Mouse (Mus musculus) midbrain, embryonic 16.5 days (tissue): ENCODE results near the gene Slc3a1. TPM values are rescaled to one million over a fixed set of nuclear protein-coding genes. Genes with fewer than 3 reads are reported as not detected.

ENCODE experiments used
- ATAC-seq: fragments of 200-750 bp; cut with Nextera tagmentation; 2 replicates; pipeline ENCODE4 v1.8.0; 2017; ENCODE audit warnings: moderate TSS enrichment
- H3K27ac ChIP-seq: fragments of 300-500 bp; sonication (generic); 2 replicates; pipeline ENCODE4 v1.5.1; 2014; ENCODE audit warnings: mild to moderate bottlenecking, low read length, mixed read lengths
- H3K27me3 ChIP-seq: fragments of 300-500 bp; sonication (generic); 2 replicates; pipeline ENCODE4 v1.6.1; 2014; ENCODE audit warnings: low read depth, low read length, mixed read lengths; ENCODE audit not compliant: control insufficient read depth, insufficient read depth
- H3K36me3 ChIP-seq: fragments of 300-500 bp; sonication (generic); 2 replicates; pipeline ENCODE4 v1.6.1; 2014; ENCODE audit warnings: mild to moderate bottlenecking, low read length, moderate library complexity, mixed read lengths; ENCODE audit not compliant: control insufficient read depth, insufficient read depth
- H3K4me1 ChIP-seq: fragments of 300-500 bp; sonication (generic); 2 replicates; pipeline ENCODE4 v1.6.1; 2014; ENCODE audit warnings: mild to moderate bottlenecking, low read length, mixed read lengths; ENCODE audit not compliant: control insufficient read depth, insufficient read depth
- H3K4me2 ChIP-seq: fragments of 300-500 bp; sonication (generic); 2 replicates; pipeline ENCODE4 v1.6.1; 2014; ENCODE audit warnings: mild to moderate bottlenecking, low read length, mixed read lengths
- H3K4me3 ChIP-seq: fragments of 300-500 bp; sonication (generic); 2 replicates; pipeline ENCODE4 v1.5.1; 2014; ENCODE audit warnings: low read depth, mild to moderate bottlenecking, low read length, moderate library complexity, mixed read lengths
- H3K9ac ChIP-seq: fragments of 300-500 bp; sonication (generic); 2 replicates; pipeline ENCODE4 v1.6.1; 2014; ENCODE audit warnings: low read depth, low read length, mixed read lengths
- H3K9me3 ChIP-seq: fragments of 300-500 bp; sonication (generic); replicated peaks from 2 replicates; pipeline ENCODE4 v1.6.1; 2014; ENCODE audit warnings: mild to moderate bottlenecking, low read length, mixed read lengths; ENCODE audit not compliant: control insufficient read depth, poor library complexity, severe bottlenecking
- WGBS: fragments of 180-500 bp; shearing (Covaris S2); extraction: QIAGEN DNeasy Blood & Tissue Kit; methylation state at CpG from one replicate; pipeline ENCODE4 v1.1.7; 2014; 5-methylcytosine and 5-hydroxymethylcytosine counted together
- polyA plus RNA-seq: library from polyadenylated mRNA; unstranded; fragments of >200 nt; fragmentation: Nextera tagmentation; extraction: Ambion mirVana; gene quantifications from 2 replicates; pipeline ENCODE4 v1.2.1, GENCODE M21; 2015

The Slc3a1 gene
- polyA plus RNA-seq, 1 experiment from 2014 or later, result 0.20 TPM

- no peak for ATAC-seq
- H3K4me1 ChIP-seq, result no peaks in the 10 kb centered on the region
- WGBS, result 94% methylated on average over 3 of the region's 3 CpGs
- H3K36me3 ChIP-seq, result peaks cover 23% of the 10 kb centered on the region
- no peak overlapping the region for H3K9ac ChIP-seq
- H3K27ac ChIP-seq, result no peak overlapping the region
- H3K4me2 ChIP-seq, result no peak overlapping the region
- no peak overlapping the region for H3K4me3 ChIP-seq
- H3K27me3 ChIP-seq, result no peaks in the 10 kb centered on the region
- peaks cover 7% of the 10 kb centered on the region for H3K9me3 ChIP-seq
Observed at GRCm38 (mm10) chr17:85100232-85100631, 72.1 kb downstream of the Slc3a1 start.

GRCm38 (mm10) chr17:85101751-85102150, 73.6 kb downstream of the Slc3a1 start:
- ATAC-seq, result no peak
- no peaks in the 10 kb centered on the region for H3K27me3 ChIP-seq
- no peaks in the 10 kb centered on the region for H3K4me1 ChIP-seq
- 58% methylated on average over 7 of the region's 7 CpGs for WGBS
- peaks cover 7% of the 10 kb centered on the region for H3K9me3 ChIP-seq
- no peak overlapping the region for H3K27ac ChIP-seq
- no peak overlapping the region for H3K4me3 ChIP-seq
- no peak overlapping the region for H3K4me2 ChIP-seq
- H3K36me3 ChIP-seq, result peaks cover 23% of the 10 kb centered on the region
- H3K9ac ChIP-seq, result no peak overlapping the region

GRCm38 (mm10) chr17:85103310-85103709, 75.1 kb downstream of the Slc3a1 start:
- Histone ChIP-seq H3K27ac (no peak overlapping the region), H3K4me1 (no peaks in the 10 kb centered on the region), H3K27me3 (no peaks in the 10 kb centered on the region), H3K9ac (no peak overlapping the region), H3K4me3 (no peak overlapping the region), H3K9me3 (no peaks in the 10 kb centered on the region), H3K36me3 (peaks cover 10% of the 10 kb centered on the region), H3K4me2 (no peak overlapping the region)
- ATAC-seq, result no peak
- 56% methylated on average over 2 of the region's 2 CpGs for WGBS

- H3K4me2 ChIP-seq, result no peak overlapping the region
- H3K36me3 ChIP-seq, result no peaks in the 10 kb centered on the region
- ATAC-seq, result no peak
- H3K4me1 ChIP-seq, result no peaks in the 10 kb centered on the region
- H3K27me3 ChIP-seq, result no peaks in the 10 kb centered on the region
- H3K9me3 ChIP-seq, result no peaks in the 10 kb centered on the region
- no peak overlapping the region for H3K9ac ChIP-seq
- no peak overlapping the region for H3K4me3 ChIP-seq
- WGBS, result 97% methylated on average over 1 of the region's 1 CpGs
- no peak overlapping the region for H3K27ac ChIP-seq
Observed at GRCm38 (mm10) chr17:85110640-85111039, 82.5 kb downstream of the Slc3a1 start.

DNA sequence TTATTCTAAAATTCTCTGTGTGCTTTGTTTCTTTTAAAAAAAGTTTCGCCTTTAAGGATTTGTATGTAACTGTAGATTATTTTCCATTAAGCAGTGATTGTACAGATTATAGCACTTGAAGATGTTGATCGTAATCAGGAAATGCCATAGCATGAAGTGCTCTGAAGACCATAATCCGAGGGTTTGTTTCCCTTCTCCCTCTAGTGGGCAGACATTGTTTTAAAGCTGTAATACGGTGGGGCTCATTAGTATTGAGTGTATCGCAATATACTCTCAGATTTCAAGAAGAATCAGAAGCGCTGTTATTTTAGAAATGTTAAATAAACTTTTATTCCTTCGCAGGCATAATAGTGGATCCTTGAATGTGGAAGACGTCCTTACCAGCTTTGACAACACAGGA, 85.3 kb downstream of the Slc3a1 start:
- Histone ChIP-seq H3K9me3 (no peaks in the 10 kb centered on the region), H3K27ac (no peak overlapping the region), H3K9ac (no peak overlapping the region), H3K36me3 (no peaks in the 10 kb centered on the region), H3K4me3 (no peak overlapping the region), H3K4me2 (no peak overlapping the region), H3K4me1 (no peaks in the 10 kb centered on the region), H3K27me3 (no peaks in the 10 kb centered on the region)
- ATAC-seq, result no peak
- 79% methylated on average over 8 of the region's 8 CpGs for WGBS

Other genes starting within 250 kb of the Slc3a1 start
- 47.5 and 51.0 TPM in 2 replicates for gene Lrpprc, start 237.6 kb upstream of the Slc3a1 start, polyA plus RNA-seq
- gene Ppm1b, start 71.6 kb upstream of the Slc3a1 start, polyA plus RNA-seq, result 74.1 and 79.2 TPM in 2 replicates
- 123 and 143 TPM in 2 replicates for gene Prepl, start 61.9 kb downstream of the Slc3a1 start, polyA plus RNA-seq
- 23.2 and 26.5 TPM in 2 replicates for gene Camkmt, start 62.2 kb downstream of the Slc3a1 start, polyA plus RNA-seq